ENCODE assay signal across 10 mouse cellular contexts in the genomic region with DNA sequence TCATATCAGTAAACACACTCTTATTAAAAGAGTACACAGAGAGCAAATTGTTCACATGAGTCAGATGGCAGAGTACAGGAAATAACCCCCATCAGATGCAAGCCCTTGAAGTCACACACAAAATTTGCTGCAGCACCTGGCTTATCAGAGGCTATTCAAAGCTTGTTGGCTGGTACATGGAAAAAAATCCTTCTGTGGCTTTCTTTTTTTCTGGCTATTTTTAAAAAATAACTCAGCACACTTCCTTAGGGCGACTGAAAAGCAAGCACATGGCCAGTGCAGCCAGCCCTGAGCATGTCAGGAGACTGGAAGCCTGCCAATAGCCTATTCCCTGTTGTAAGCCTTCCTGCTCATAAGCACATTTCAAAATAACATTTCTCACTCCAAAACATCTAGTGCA. TPM values are rescaled to one million over a fixed set of nuclear protein-coding genes. Genes with fewer than 3 reads are reported as not detected.
DNase-seq lines count a peak whose midpoint lies in the region; ATAC-seq lines count a peak whose summit lies in the region.
"Had no signal": no experiment of that assay in that cellular context is flagged by ENCODE, and none has a peak within 500 bp of the region (broad histone marks: within the 10 kb centered on the region; RNA-seq: fewer than 3 reads in every experiment).

No protein-coding gene starts in this region.

- H3K4me1 ChIP-seq in forebrain, embryonic 15.5 days, result no peaks in the 10 kb centered on the region
- no peaks in the 10 kb centered on the region for H3K4me1 ChIP-seq in forebrain, embryonic 10.5 days
- H3K4me1 ChIP-seq: embryonic facial prominence, embryonic 15.5 days; limb, embryonic 13.5 days had no signal

- H3K27ac ChIP-seq in forebrain, embryonic 15.5 days (replicated peaks), result no peak overlapping the region
- no peak overlapping the region for H3K27ac ChIP-seq in forebrain, embryonic 10.5 days
- H3K27ac ChIP-seq: embryonic facial prominence, embryonic 15.5 days; limb, embryonic 13.5 days had no signal

- WGBS in forebrain, embryonic 15.5 days, result 15% methylated on average over 1 of the region's 1 CpGs
- 62% methylated on average over 1 of the region's 1 CpGs for WGBS in forebrain, embryonic 10.5 days

- H3K4me2 ChIP-seq in forebrain, embryonic 15.5 days (replicated peaks), result no peak overlapping the region
- H3K4me2 ChIP-seq: embryonic facial prominence, embryonic 15.5 days; limb, embryonic 13.5 days had no signal

- no peaks in the 10 kb centered on the region for H3K36me3 ChIP-seq in forebrain, embryonic 15.5 days
- H3K36me3 ChIP-seq in forebrain, embryonic 10.5 days (replicated peaks), result no peaks in the 10 kb centered on the region
- H3K36me3 ChIP-seq: embryonic facial prominence, embryonic 15.5 days; limb, embryonic 13.5 days had no signal

- H3K9ac ChIP-seq in forebrain, embryonic 15.5 days (replicated peaks), result no peak overlapping the region
- H3K9ac ChIP-seq: embryonic facial prominence, embryonic 15.5 days; limb, embryonic 13.5 days had no signal

- ATAC-seq in forebrain, embryonic 15.5 days (replicated peaks), result peak; percentile 78

- H3K9me3 ChIP-seq in forebrain, embryonic 15.5 days, result no peaks in the 10 kb centered on the region
- H3K9me3 ChIP-seq in forebrain, embryonic 10.5 days, result no peaks in the 10 kb centered on the region
- H3K9me3 ChIP-seq: embryonic facial prominence, embryonic 15.5 days; limb, embryonic 13.5 days had no signal

- H3K4me3 ChIP-seq in forebrain, embryonic 15.5 days, result no peak overlapping the region
- no peak overlapping the region for H3K4me3 ChIP-seq in forebrain, embryonic 10.5 days
- H3K4me3 ChIP-seq: embryonic facial prominence, embryonic 15.5 days; limb, embryonic 13.5 days had no signal

- DNase-seq in forebrain, embryonic 10.5 days (ENCODE audit: extremely low spot score, low spot score), result no peak
- peak; percentile 33 for DNase-seq in thymus, postnatal 0 days (ENCODE audit: low spot score)
- no peak for DNase-seq in thymus, postnatal 36 days
- DNase-seq in frontal cortex, postnatal 36 days (ENCODE audit: low spot score in 2 of 2), result peak; percentile 3 to 48
- DNase-seq in kidney, postnatal 10 days, result peak; percentile 60
- DNase-seq in ovary, postnatal 14 days (ENCODE audit: low spot score), result peak; percentile 11
- no peak for DNase-seq in B cell, adult 2 months

- no peaks in the 10 kb centered on the region for H3K27me3 ChIP-seq in forebrain, embryonic 15.5 days
- H3K27me3 ChIP-seq in forebrain, embryonic 10.5 days (ENCODE audit: poor library complexity, severe bottlenecking), result no peaks in the 10 kb centered on the region
- H3K27me3 ChIP-seq: embryonic facial prominence, embryonic 15.5 days; limb, embryonic 13.5 days had no signal

RNA-seq across cellular contexts. Expression of a gene that starts 18.6 kb away (rescaled TPM):
- 63.7 and 65.0 TPM in 2 replicates for polyA plus RNA-seq in forebrain, embryonic 15.5 days (2015; fragmentation: Nextera tagmentation; extraction: Ambion mirVana)
- 36.1 and 39.6 TPM in 2 replicates for polyA plus RNA-seq in forebrain, embryonic 10.5 days (2016; fragmentation: Nextera tagmentation; extraction: Ambion mirVana)
- polyA plus RNA-seq in thymus, postnatal 0 days (2015; fragmentation: Nextera tagmentation; extraction: Ambion mirVana), result 70.9 and 72.2 TPM in 2 replicates

Comparison
In these comparisons a context has a peak if more than half of its experiments do, and no peak if none do; other contexts are left out.
1. DNase-seq: peak in thymus, postnatal 0 days (single experiment), frontal cortex, postnatal 36 days (2 of 2), kidney, postnatal 10 days (single experiment) and ovary, postnatal 14 days (single experiment); none in forebrain, embryonic 10.5 days (single experiment), thymus, postnatal 36 days (0 of 2) and B cell, adult 2 months (0 of 2).